Mouse (Mus musculus): ENCODE measurements around the gene Actr2. TPM values are rescaled to one million over a fixed set of nuclear protein-coding genes. Genes with fewer than 3 reads are reported as not detected.

The Actr2 gene
- polyA plus RNA-seq, 1 experiment: 30.2 TPM

GRCm38 (mm10) chr11:20020720-20021119, 92.0 kb downstream of the Actr2 start:
- TF ChIP-seq CEBPB (IDR thresholded peaks at IDR 0.05; ENCODE audit: insufficient read depth, poor library complexity, severe bottlenecking) (no peak), USF1 (IDR thresholded peaks at IDR 0.05; ENCODE audit: low read depth) (peak; percentile 1)
- no peak overlapping the region for H3ac ChIP-seq (ENCODE audit: control insufficient read depth, insufficient read length)
- no peak overlapping the region for H3K4me2 ChIP-seq (ENCODE audit: low read depth)
- no peaks in the 10 kb centered on the region for H3K79me2 ChIP-seq (ENCODE audit: control insufficient read depth, insufficient read depth)
- H3K4me3 ChIP-seq: no peak overlapping the region
- H3K27me3 ChIP-seq (ENCODE audit: control insufficient read depth, insufficient read depth, insufficient read length): no peaks in the 10 kb centered on the region
- peaks cover 54% of the 10 kb centered on the region for H3K36me3 ChIP-seq (ENCODE audit: control insufficient read depth, insufficient read depth)

- peaks cover 56% of the 10 kb centered on the region for H3K36me3 ChIP-seq (ENCODE audit: control insufficient read depth, insufficient read depth)
- H3K79me2 ChIP-seq (ENCODE audit: control insufficient read depth, insufficient read depth): no peaks in the 10 kb centered on the region
- H3ac ChIP-seq (ENCODE audit: control insufficient read depth, insufficient read length): no peak overlapping the region
- no peak overlapping the region for H3K4me3 ChIP-seq
- H3K4me2 ChIP-seq (ENCODE audit: low read depth): no peak overlapping the region
- TF ChIP-seq CEBPB (IDR thresholded peaks at IDR 0.05; ENCODE audit: insufficient read depth, poor library complexity, severe bottlenecking): no peak
- no peak for TF ChIP-seq MAX (IDR thresholded peaks at IDR 0.05; ENCODE audit: low read depth)
- TF ChIP-seq REST (IDR thresholded peaks at IDR 0.05; ENCODE audit: insufficient read depth, insufficient read length): no peak
- TF ChIP-seq POLR2A (IDR thresholded peaks at IDR 0.05; ENCODE audit: insufficient read length, low read depth): no peak
- TF ChIP-seq POLR2AphosphoS2 (IDR thresholded peaks at IDR 0.05; ENCODE audit: insufficient read length, low read depth): no peak
- TF ChIP-seq USF1 (IDR thresholded peaks at IDR 0.05; ENCODE audit: low read depth): no peak
- no peaks in the 10 kb centered on the region for H3K27me3 ChIP-seq (ENCODE audit: control insufficient read depth, insufficient read depth, insufficient read length)
These were observed 93.8 kb downstream of the Actr2 start for GRCm38 (mm10) chr11:20018905-20019304.

- H3ac ChIP-seq (ENCODE audit: control insufficient read depth, insufficient read length): no peak overlapping the region
- peaks cover 50% of the 10 kb centered on the region for H3K36me3 ChIP-seq (ENCODE audit: control insufficient read depth, insufficient read depth)
- H3K27me3 ChIP-seq (ENCODE audit: control insufficient read depth, insufficient read depth, insufficient read length): no peaks in the 10 kb centered on the region
- H3K4me3 ChIP-seq: no peak overlapping the region
- no peak overlapping the region for H3K4me2 ChIP-seq (ENCODE audit: low read depth)
- no peaks in the 10 kb centered on the region for H3K79me2 ChIP-seq (ENCODE audit: control insufficient read depth, insufficient read depth)
- TF ChIP-seq CEBPB (IDR thresholded peaks at IDR 0.05; ENCODE audit: insufficient read depth, poor library complexity, severe bottlenecking): no peak
- no peak for TF ChIP-seq TCF12 (IDR thresholded peaks at IDR 0.05; ENCODE audit: insufficient read depth, poor library complexity, severe bottlenecking)
- no peak for TF ChIP-seq MAX (IDR thresholded peaks at IDR 0.05; ENCODE audit: low read depth)
These were observed 94.8 kb downstream of the Actr2 start for GRCm38 (mm10) chr11:20017937-20018336.

- no peak overlapping the region for H3ac ChIP-seq (ENCODE audit: control insufficient read depth, insufficient read length)
- peaks cover 32% of the 10 kb centered on the region for H3K36me3 ChIP-seq (ENCODE audit: control insufficient read depth, insufficient read depth)
- H3K4me2 ChIP-seq (ENCODE audit: low read depth): no peak overlapping the region
- H3K27me3 ChIP-seq (ENCODE audit: control insufficient read depth, insufficient read depth, insufficient read length): no peaks in the 10 kb centered on the region
- peaks cover 4% of the 10 kb centered on the region for H3K79me2 ChIP-seq (ENCODE audit: control insufficient read depth, insufficient read depth)
- TF ChIP-seq POLR2AphosphoS2 (IDR thresholded peaks at IDR 0.05; ENCODE audit: insufficient read length, low read depth): no peak
- no peak for TF ChIP-seq TCF3 (IDR thresholded peaks at IDR 0.05; ENCODE audit: insufficient read length, low read depth)
- no peak for TF ChIP-seq E2F4 (IDR thresholded peaks at IDR 0.05; ENCODE audit: insufficient read depth)
- no peak for TF ChIP-seq MAX (IDR thresholded peaks at IDR 0.05; ENCODE audit: low read depth)
- TF ChIP-seq SRF (IDR thresholded peaks at IDR 0.05; ENCODE audit: control insufficient read depth, insufficient read length, low read depth): no peak
- TF ChIP-seq TCF12 (IDR thresholded peaks at IDR 0.05; ENCODE audit: insufficient read depth, poor library complexity, severe bottlenecking): no peak
- no peak for TF ChIP-seq POLR2A (IDR thresholded peaks at IDR 0.05; ENCODE audit: insufficient read length, low read depth)
- TF ChIP-seq MYOG (IDR thresholded peaks at IDR 0.05; ENCODE audit: control insufficient read depth in 1 of 3, insufficient read depth in 1 of 3, insufficient read length in 2 of 3, low read depth in 2 of 3): no peak
- no peak for TF ChIP-seq CEBPB (IDR thresholded peaks at IDR 0.05; ENCODE audit: insufficient read depth, poor library complexity, severe bottlenecking)
- TF ChIP-seq REST (IDR thresholded peaks at IDR 0.05; ENCODE audit: insufficient read depth, insufficient read length): no peak
- no peak for TF ChIP-seq USF1 (IDR thresholded peaks at IDR 0.05; ENCODE audit: low read depth)
- no peak for TF ChIP-seq MYOD1 (IDR thresholded peaks at IDR 0.05; ENCODE audit: control insufficient read depth in 1 of 3, insufficient read length in 2 of 3, low read depth in 2 of 3)
- no peak overlapping the region for H3K4me3 ChIP-seq
These were observed 99.3 kb downstream of the Actr2 start for GRCm38 (mm10) chr11:20013366-20013765.

Other genes with a start within 250 kb of the Actr2 start
- 15.7 TPM for gene Spred2, start 188.5 kb downstream of the Actr2 start, polyA plus RNA-seq (2012; fragmentation: generic; extraction: Trizol)
- 107 TPM for gene Rab1a, start 88.5 kb upstream of the Actr2 start, polyA plus RNA-seq (2012; fragmentation: generic; extraction: Trizol)
- gene Cep68, start 136.5 kb upstream of the Actr2 start, polyA plus RNA-seq (2012; fragmentation: generic; extraction: Trizol): 9.3 TPM
- 66.7 TPM for gene Slc1a4, start 219.8 kb upstream of the Actr2 start, polyA plus RNA-seq (2012; fragmentation: generic; extraction: Trizol)

Measured in myocyte (in vitro differentiated cells).